Mouse (Mus musculus): ENCODE measurements around the gene Tcf15. TPM values are rescaled to one million over a fixed set of nuclear protein-coding genes. Genes with fewer than 3 reads are reported as not detected.

Gene Tcf15
- 10 to 100 TPM; 21.1 to 47.5 (median 28.5) TPM for total RNA-seq (2022)

DNA sequence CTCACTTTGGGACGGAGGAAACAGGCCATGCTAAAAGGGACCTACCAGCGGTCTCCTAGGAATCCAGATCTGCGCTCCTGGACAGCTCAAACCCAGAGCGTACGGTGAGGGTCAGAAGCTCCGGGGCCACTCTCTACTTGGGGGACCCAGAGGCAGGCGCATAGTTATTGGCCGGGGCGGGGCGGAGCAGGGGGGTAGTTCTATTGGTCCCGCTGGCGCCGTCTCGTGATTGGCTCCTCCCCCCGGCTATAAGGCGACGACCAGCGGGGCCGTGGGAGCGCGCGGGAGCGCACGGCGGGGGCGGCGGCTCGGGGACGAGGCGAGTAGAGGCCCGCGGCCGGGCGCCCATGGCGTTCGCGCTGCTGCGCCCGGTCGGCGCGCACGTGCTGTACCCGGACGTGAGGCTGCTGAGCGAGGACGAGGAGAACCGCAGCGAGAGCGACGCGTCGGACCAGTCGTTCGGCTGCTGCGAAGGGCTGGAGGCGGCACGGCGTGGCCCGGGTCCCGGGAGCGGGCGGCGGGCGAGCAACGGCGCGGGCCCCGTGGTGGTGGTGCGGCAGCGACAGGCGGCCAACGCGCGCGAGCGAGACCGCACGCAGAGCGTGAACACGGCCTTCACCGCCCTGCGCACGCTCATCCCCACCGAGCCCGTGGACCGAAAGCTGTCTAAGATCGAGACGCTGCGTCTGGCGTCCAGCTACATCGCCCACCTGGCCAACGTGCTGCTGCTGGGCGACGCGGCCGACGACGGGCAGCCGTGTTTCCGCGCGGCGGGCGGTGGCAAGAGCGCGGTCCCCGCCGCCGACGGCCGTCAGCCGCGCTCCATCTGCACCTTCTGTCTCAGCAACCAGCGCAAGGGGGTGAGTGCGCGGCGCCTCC, at the start of gene Tcf15:
TSS of gene Tcf15 (plus strand) at position 283 of the 879 bp plus-strand sequence.
- DNase-seq (ENCODE audit: low spot score): peak; percentile 79

DNA sequence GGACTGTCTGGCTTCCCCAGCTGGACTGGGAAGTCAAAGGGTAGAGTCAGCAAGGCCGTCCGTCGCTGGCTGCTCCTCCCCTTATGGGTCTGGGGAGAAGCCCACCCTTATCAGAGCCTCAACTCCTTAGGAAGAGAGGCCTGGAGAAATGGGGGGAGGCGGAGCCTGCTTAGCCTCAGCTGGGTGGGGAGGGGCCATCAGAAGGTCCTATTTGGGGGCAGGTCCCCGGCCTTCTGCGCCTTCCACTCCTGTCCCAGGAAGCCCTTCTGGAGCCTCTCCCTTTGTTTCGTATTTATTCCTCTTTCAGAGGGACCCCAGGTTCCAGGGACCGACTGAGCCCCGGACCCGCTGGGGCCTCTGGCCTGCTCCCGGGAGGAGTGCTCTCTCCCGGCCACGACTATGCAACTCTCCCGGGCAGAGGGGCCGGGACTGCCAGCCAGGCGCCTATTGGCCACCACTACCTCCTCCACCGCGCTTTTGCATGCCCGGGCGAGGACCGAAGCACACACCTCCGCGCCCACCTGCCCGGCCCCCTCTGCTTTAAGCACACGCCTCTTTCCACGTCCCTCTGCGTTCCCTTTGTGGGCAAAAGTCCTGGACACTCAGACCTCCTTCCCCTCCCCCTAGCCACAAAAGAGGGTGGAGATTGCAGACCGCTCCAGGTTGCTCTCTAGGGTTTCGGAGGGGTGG, 48.4 kb upstream of the Tcf15 start:
- no peak for DNase-seq (ENCODE audit: low spot score)

DNA sequence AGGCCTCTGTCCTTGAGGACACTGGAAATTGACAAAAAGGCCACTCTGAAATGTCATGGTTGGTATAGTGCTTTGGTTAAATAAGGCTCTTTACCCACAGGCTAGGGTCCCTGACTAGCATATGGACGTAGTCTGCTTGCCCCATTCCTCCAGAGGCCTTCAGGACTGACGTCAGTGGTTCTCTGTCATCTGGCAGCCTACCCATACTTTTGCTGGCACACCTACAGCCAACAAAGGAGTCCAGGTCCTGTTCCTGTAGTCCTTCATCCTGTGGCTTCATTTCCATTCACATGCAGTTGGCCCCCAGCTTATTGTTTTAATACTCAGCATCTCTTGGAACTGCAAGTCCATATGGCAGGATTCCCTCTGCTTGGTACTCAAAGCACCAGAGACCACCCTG, 46.4 kb upstream of the Tcf15 start:
- no peak for DNase-seq (ENCODE audit: low spot score)

DNA sequence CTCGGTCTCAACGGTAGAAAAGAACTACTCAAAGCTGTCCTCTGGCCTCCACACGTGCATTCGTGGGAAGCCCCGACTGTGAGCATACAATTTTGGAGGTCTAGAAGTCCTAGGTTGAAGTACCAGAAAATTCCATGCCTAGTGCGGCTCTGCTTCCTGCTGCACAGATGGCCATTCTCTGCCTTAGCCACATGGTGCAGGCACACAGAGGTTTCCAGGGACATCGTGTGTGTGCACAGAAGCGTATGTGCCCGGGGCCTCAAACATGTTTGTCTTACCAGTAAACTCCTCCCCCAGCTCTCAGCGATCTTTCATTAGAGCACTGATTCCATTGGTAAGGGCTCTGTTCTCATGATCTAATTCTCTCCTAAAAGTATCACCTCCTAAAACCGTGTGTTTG, 45.4 kb upstream of the Tcf15 start:
- DNase-seq (ENCODE audit: low spot score): no peak

DNA sequence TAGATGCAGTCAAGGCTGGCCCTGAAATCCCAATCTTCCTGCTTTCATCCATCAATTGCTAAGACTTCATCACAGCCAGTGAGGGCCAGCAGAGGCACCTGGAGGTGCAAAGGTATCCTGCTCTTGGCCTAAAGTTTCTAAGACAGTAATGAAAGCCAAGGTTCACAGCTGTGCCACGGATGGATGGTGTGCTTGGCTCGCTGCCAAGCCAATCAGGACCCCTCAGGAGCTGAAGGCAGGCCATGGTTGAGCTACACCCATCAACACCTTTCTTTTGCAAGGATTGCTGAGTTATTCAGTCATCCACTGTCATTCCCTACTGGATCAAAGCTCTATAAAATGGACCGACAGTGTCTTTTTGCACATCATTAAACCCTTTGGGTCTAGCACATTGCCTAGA, 43.8 kb upstream of the Tcf15 start:
- no peak for DNase-seq (ENCODE audit: low spot score)

DNA sequence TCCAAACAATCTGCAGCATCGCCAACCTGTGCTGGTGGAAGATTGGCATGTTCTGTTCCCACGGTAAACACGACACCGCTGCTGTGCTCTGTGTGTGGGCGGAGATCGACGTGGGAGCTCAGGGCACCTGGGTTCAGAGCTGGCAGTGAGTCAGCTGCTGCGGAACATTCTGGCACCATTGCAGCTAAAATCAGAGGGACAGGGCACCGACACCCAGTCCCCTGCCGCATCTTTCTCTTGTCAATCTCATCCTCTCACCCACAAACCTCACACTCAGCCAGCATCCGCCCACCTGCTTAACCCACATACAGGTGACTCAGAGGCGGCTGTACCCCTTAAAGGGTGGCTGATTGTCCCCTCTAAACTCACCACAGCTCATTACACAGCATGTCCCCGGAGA, 41.6 kb upstream of the Tcf15 start:
- no peak for DNase-seq (ENCODE audit: low spot score)

DNA sequence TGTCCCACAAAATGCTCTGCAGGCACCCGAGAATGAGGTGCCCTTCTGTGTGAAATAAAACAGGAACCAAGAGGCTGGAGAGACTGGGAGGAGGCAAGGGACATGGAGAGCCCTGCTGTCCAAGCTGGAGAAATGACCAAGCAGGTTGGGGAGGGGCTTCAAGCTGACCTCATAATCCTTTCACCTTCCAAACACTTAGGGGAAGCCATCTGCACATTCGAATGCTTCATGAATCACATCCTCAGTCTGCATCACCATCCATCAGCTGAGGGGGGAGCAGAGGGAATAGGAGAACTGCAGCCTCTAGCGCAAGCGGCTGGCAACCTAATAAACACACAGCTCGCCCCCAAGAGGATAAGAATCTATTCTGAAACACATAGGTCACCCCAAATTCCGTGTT, 41.0 kb upstream of the Tcf15 start:
- no peak for DNase-seq (ENCODE audit: low spot score)

DNA sequence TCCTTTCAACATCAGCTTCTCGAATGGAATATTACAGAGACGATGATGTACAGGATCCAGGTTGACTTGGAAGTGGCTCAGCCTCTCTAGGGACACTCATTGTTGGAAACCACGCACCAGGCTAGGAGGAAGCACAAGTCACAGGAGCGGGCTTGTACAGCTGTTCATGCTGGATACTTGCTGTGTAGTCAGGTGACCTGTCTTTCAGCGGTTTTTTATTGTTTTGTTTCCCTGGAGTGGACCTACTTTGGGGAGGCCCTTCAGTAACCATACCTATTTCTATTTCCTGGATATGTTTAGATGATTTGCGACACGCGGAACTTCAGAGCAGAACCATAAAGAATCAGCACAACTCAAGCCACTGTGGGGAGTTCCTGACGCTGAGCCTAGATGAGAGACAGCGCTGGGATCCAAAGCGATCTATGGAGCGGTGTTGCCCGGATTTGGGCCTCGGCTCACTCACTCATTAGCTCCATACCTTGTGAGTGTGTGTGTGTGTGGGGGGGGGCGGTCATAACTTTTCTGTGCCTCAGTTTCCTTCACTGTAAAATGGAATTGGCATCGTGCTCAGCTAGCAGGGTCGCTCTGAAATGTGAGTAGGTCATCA, 38.5 kb upstream of the Tcf15 start:
- DNase-seq (ENCODE audit: low spot score): no peak

DNA sequence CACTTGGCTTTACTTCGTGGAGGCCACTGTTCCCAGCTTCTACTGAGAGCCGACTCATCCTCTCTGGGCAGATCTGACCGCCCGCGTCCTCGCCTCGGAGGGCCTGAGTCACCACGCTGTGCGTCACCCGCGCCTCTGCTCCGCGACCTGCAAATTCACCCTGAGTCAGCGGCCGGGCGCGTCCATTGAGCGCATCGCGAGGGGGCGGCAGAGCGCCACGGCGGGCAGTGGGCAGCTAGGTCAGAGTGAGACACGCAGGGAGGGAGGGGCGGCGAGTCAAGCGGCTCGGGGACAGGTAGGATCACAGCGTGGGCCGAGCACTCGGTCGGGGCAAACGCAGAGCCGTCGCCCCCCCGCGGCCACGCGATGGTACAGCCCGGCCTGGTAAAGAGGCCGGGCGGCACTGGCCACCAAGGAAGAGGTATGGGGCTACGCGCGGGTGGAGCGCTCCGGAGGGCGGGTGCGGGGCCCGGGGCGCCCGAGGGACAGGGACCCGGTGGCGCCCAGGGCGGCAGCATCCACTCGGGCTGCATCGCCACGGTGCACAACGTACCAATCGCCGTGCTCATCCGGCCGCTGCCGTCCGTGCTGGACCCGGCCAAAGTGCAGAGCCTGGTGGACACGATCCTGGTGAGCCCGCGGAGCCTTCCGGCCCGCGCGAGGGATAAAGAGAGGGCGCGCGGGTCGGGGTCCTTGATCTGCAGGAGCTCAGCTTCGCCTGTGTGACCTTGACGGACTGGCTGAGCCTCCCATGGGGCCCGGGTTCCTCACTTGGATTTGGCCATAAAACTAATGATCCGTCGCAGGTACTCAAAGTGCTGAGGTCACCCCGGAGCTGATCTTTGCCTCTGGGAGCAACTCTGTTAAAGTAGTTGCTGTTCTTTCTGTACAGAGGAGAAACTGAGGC, 37.8 kb upstream of the Tcf15 start, which contains the start of gene Srxn1:
TSS of gene Srxn1 (plus strand) at position 199 of the 907 bp plus-strand sequence.
- peak; percentile 87 for DNase-seq (ENCODE audit: low spot score)

DNA sequence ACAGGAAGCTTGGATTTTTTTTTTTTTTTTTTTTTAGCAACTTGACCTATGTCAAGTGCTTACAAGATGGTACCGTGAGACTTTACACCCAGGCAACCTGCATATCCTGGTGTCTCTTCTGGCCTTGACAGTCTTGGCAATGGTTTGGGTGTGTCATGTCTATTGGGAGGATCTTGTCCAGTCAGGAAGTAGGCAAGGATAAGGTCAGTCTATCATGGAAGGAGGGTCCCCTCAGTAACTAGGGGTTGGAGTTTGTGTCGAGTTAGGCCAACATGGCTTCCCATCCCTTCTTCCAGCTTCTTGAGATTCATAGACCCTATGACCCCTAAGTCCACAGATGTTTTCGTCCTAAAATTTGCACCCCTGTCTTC, 37.2 kb upstream of the Tcf15 start:
- no peak for DNase-seq (ENCODE audit: low spot score)

DNA sequence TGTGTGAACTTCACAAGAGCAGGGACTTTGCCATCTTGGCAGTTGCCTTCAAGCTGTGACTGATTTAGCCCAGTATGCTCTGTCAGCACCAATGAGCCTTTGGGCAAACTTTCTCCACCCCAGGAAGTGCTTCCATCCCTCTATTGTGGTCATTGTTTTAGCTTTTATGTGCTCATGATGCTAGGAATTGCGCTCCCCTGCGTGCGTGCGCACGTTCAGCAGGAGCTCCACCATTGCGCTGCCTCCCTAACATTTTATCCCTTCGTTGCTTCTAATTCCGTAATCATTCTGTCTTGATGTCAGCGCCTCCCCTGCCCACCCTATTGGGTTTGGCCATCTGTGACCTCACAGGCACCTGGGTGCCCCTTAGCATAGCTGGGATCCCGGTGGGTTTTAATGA, 36.8 kb upstream of the Tcf15 start:
- no peak for DNase-seq (ENCODE audit: low spot score)

DNA sequence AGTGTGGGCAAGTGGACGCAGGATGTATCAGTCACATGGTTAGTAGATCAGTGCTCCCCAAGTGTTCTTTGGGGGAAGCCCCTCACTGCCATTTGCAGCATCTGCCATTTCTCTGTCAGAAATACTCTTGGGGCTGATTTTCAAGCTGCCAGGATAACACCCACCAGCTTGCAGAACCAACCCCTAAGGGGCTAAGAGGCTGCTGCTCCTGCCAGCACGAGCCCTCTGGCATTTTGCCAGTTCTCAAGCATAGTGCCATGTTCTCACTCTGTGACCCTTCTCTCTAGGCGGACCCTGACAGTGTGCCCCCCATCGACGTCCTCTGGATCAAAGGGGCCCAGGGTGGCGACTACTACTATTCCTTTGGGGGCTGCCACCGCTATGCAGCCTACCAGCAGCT, 34.7 kb upstream of the Tcf15 start:
- no peak for DNase-seq (ENCODE audit: low spot score)

DNA sequence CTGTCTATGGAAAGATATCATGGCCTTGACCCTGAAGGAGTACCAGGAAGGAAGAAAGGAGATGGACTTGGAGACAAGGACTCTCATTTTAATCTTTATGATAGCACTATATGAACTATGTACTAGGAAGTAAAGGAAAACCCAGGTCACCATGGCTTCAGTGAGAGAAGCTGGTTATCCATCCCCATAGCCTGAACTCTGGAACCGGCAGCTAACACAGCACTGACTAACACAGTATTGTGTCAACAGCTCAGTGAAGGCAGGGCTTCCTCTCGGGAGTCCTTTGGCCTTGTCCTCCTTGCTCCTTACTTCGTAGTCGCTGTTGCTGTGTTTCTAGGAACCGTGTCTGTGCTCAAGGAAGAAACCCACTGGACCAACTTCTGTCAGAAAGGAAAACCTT, 34.0 kb upstream of the Tcf15 start:
- no peak for DNase-seq (ENCODE audit: low spot score)

DNA sequence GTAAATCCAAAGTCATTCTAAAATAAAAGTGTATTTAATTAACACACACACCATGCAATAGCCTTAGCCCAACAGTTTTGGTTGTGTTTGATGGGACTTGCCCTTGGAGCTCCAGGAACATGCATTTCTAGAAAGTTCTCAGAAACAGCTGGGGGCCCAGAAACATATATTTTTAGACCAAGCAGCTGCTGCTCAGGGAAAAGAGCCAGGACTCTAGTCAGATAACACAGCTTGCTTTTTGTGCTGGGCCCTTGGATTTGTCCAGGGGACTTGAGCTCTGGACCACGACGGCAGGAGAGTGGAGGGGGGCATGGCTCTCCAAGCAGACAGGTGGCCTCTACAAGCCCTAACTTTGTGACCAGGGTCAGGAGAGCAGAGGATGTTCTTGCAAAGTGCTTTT, 32.0 kb upstream of the Tcf15 start:
- no peak for DNase-seq (ENCODE audit: low spot score)

DNA sequence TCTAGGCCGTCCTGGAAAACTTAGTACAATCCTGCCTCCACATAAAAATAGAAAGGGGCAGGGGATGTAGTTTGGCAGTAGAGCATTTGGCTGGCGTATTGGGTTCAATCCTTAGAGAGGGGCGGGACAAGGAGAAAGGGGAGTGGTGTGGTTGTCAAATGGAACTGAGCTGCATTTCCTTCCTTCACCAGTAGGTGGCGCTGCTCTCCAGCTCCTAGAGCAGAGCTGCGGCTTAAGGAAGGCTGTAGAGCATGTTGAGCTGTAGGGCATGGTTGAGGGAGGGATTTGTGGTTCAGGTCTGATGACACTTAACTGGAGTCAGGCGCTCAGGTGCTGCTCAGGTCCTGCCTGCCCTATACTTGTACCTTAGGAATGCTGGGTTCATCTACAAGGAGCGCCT, 31.4 kb upstream of the Tcf15 start:
- DNase-seq (ENCODE audit: low spot score): peak; percentile 94

DNA sequence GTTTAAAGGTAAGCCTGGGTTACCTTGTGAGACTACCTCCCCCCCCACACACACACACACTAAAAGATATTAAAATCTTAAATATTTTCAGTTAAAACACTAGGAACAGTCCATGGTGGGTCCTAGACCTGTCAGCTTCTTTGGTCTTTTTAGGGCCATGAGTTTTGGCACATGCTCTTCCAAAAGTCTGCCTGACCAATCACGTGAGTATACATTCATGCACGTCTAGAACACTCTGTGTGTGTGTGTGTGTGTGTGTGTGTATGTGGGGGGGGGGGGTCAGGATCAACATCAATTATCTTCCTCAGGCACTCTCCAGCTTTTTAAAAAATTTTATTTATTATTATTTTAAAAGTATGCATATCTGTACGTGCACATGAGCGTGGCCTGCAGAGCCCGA, 30.9 kb upstream of the Tcf15 start:
- no peak for DNase-seq (ENCODE audit: low spot score)

DNA sequence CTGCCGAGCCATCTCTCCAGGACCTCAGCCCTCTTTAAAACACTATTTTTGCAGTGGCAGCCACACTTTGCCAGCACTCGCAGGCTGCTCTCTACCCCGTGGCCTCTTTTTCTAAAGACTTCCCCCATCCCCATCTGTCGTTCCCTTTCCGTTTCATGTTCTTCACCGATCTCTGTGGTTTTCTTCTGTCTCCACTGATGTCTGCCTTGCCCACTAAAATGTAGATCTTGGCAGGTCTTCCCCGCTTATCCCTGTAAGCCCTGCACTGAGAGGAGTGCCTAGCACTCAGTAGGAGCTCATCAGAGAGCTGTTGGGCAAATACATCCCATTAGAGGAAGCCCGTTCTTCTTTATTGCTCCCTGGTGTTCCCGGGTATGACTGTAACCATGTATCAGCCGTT, 30.4 kb upstream of the Tcf15 start:
- no peak for DNase-seq (ENCODE audit: low spot score)

DNA sequence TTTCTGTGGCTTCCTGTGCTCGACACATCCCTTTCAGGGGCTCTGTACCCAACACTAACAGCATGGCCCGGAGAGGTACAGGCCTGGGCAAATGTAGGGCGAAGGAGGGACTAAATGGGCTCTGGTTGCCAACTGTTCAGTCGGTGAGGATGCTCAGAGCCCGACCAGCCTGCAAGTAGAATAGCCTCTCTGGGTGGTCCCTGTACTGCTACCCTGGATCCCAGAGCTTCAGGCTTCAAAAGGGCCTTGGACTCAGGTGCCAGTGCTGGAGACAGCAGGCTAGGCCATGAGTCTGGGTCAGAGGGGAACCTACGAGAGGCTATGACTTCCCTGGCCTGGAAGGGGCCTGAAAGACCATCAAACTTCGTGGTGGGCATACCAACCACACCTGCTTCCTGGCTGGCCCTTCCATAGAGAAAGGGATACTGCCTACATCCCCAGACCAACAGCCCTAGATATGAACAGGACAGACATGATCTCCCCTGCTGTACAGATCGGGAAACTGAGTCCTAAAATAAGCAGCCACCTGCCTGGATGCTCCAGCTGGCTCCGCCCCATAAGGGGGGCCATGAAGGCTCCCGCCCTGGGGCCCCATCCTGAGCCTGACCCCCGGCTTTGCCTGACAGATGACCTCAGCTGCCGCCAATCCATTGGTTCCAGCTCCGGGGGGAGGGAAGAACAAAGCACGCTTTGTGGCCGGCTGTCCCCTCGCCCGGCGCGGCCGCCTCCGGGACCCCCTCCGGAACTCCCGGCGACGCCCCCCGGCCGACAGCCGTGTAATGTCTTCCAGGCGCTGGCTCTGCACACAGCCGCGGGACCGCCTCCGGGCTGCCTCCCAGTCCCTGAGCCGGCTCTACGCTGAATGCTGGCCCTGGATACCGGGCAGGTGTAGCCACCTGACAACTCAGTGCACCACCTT, 29.0 kb upstream of the Tcf15 start:
- no peak for DNase-seq (ENCODE audit: low spot score)

DNA sequence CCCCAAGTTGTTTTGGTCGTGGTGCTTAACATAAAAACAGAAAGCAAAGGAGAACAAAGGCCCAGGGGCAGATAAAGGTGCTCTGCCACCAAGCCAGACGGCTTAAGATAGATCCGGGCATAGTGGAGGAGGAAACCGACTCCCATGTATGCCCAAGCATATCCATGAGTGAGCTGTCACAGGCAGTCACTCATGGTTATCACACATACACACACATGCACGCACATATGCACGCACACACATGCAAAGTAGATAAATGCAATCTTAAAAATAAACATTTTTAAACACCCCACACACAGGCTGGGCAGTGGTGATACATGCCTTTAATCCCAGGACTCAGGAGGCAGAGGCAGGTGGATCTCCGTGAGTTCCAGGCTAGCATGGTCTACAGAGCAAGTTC, 25.7 kb upstream of the Tcf15 start:
- DNase-seq (ENCODE audit: low spot score): no peak

DNA sequence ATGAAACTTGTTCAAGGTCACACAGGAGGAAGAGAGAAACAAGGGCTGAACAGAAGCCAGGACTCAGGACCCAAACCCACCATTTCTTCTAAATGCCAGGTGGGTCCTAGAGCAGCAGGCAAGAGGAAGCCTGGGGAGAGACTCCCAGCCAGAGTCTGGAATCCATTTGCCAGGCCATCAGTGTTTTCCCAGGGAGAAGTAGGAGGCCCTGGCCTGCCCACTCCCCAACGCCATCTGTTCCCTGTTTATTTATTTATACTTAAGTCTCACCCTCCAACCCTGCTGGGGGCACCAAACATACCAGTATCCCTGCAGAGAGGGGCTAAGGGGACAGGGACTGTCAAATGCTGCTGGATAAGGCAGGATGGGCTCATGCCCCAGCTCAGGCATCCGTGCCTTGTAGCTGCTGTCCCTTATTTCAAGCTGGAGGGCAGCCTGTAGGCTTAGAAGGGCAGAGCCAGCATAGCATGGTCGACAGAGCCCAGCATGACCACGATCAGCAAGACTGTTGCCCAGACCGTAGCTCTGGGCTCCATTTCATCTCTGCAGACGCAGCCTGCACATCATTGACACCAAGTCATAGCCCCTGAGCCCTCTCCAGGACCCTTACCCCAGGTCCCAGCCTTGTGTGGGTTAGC, 24.0 kb upstream of the Tcf15 start:
- DNase-seq (ENCODE audit: low spot score): no peak

Data from heart, adult 8-10 months (tissue).